Mouse (Mus musculus): Measurements from ENCODE around the gene Recql5.

Recql5 gene

GRCm38 (mm10) chr11:115933747-115934110 is 452 bp upstream of the Recql5 start:
- DNase-seq, result no peak

GRCm38 (mm10) chr11:115931235-115931634 is 2.0 kb downstream of the Recql5 start:
- DNase-seq, result no peak

GRCm38 (mm10) chr11:115929818-115930217 is 3.5 kb downstream of the Recql5 start:
- no peak for DNase-seq

- DNase-seq, result peak; percentile 6
Observed at GRCm38 (mm10) chr11:115929031-115929430, 4.2 kb downstream of the Recql5 start.

GRCm38 (mm10) chr11:115921986-115922385 is 11.3 kb downstream of the Recql5 start:
- DNase-seq, result no peak

- DNase-seq, result peak; percentile 69
Observed at GRCm38 (mm10) chr11:115920110-115920818, 13.0 kb downstream of the Recql5 start.

GRCm38 (mm10) chr11:115919073-115919472 is 14.2 kb downstream of the Recql5 start:
- no peak for DNase-seq

GRCm38 (mm10) chr11:115918637-115919036 is 14.6 kb downstream of the Recql5 start:
- no peak for DNase-seq

- no peak for DNase-seq
Observed at GRCm38 (mm10) chr11:115916579-115916978, 16.7 kb downstream of the Recql5 start.

- no peak for DNase-seq
Observed at GRCm38 (mm10) chr11:115911632-115912376, 21.5 kb downstream of the Recql5 start, which contains the start of gene Smim6. Smim6 (plus strand) TSS chr11:115912017.

GRCm38 (mm10) chr11:115911134-115911561 is 22.1 kb downstream of the Recql5 start:
- no peak for DNase-seq

GRCm38 (mm10) chr11:115906521-115906920 is 26.8 kb downstream of the Recql5 start:
- no peak for DNase-seq

GRCm38 (mm10) chr11:115906116-115906515 is 27.2 kb downstream of the Recql5 start:
- DNase-seq, result no peak

GRCm38 (mm10) chr11:115904956-115905790 is 28.1 kb downstream of the Recql5 start:
- no peak for DNase-seq

- no peak for DNase-seq
Observed at GRCm38 (mm10) chr11:115904231-115904955, 28.9 kb downstream of the Recql5 start.

GRCm38 (mm10) chr11:115903384-115904230 is 29.7 kb downstream of the Recql5 start:
- DNase-seq, result peak; percentile 46

GRCm38 (mm10) chr11:115902831-115903230 is 30.4 kb downstream of the Recql5 start:
- DNase-seq, result peak; percentile 77

- DNase-seq, result no peak
Observed at GRCm38 (mm10) chr11:115902177-115902576, 31.1 kb downstream of the Recql5 start.

- no peak for DNase-seq
Observed at GRCm38 (mm10) chr11:115901338-115902161, 31.7 kb downstream of the Recql5 start.

GRCm38 (mm10) chr11:115900561-115901337 is 32.5 kb downstream of the Recql5 start:
- DNase-seq, result no peak
